Mouse (Mus musculus): ENCODE data around the gene Sqstm1. TPM values are rescaled to one million over a fixed set of nuclear protein-coding genes. Genes with fewer than 3 reads are reported as not detected.

The Sqstm1 gene
- polyA plus RNA-seq, 1 experiment from 2014 or later, result 197 TPM

- peaks cover 37% of the 10 kb centered on the region for H3K36me3 ChIP-seq (ENCODE audit: control insufficient read depth, insufficient read depth, low read length)
- no peak for ATAC-seq (ENCODE audit: low FRiP score, low TSS enrichment)
- H3K27me3 ChIP-seq (ENCODE audit: control insufficient read depth, insufficient read depth, low read length), result peaks cover 13% of the 10 kb centered on the region; the same call in 1 of the 2 replicates
- no peak overlapping the region for H3K27ac ChIP-seq (ENCODE audit: low read depth, low read length)
- H3K9ac ChIP-seq (ENCODE audit: low read depth, low read length), result no peak overlapping the region
- WGBS, result 85% methylated on average over 11 of the region's 11 CpGs
- peaks cover 12% of the 10 kb centered on the region for H3K4me1 ChIP-seq (ENCODE audit: control insufficient read depth, insufficient read depth, low read length)
- no peak overlapping the region for H3K4me2 ChIP-seq (replicated peaks; ENCODE audit: low read depth, low read length)
- no peaks in the 10 kb centered on the region for H3K9me3 ChIP-seq (ENCODE audit: control insufficient read depth, low read length)
- no peak overlapping the region for H3K4me3 ChIP-seq (ENCODE audit: low read length)
Measured at GRCm38 (mm10) chr11:50233993-50234392, 23.4 kb upstream of the Sqstm1 start.

- H3K27ac ChIP-seq (ENCODE audit: low read depth, low read length), result no peak overlapping the region
- H3K9me3 ChIP-seq (ENCODE audit: control insufficient read depth, low read length), result no peaks in the 10 kb centered on the region
- no peak overlapping the region for H3K4me3 ChIP-seq (ENCODE audit: low read length)
- no peak overlapping the region for H3K4me2 ChIP-seq (replicated peaks; ENCODE audit: low read depth, low read length)
- 0 out of 2 replicates have a peak, but pooled peaks cover 7% of the 10 kb centered on the region for H3K27me3 ChIP-seq (ENCODE audit: control insufficient read depth, insufficient read depth, low read length)
- H3K9ac ChIP-seq (ENCODE audit: low read depth, low read length), result no peak overlapping the region
- peaks cover 21% of the 10 kb centered on the region for H3K4me1 ChIP-seq (ENCODE audit: control insufficient read depth, insufficient read depth, low read length)
- ATAC-seq (ENCODE audit: low FRiP score, low TSS enrichment), result no peak
- peaks cover 37% of the 10 kb centered on the region for H3K36me3 ChIP-seq (ENCODE audit: control insufficient read depth, insufficient read depth, low read length)
- 92% methylated on average over 13 of the region's 13 CpGs for WGBS
Measured at GRCm38 (mm10) chr11:50233022-50233421, 22.4 kb upstream of the Sqstm1 start.

- no peak overlapping the region for H3K4me3 ChIP-seq (ENCODE audit: low read length)
- ATAC-seq (ENCODE audit: low FRiP score, low TSS enrichment), result no peak
- peaks cover 37% of the 10 kb centered on the region for H3K4me1 ChIP-seq (ENCODE audit: control insufficient read depth, insufficient read depth, low read length)
Measured at GRCm38 (mm10) chr11:50231411-50231810, 20.8 kb upstream of the Sqstm1 start.

GRCm38 (mm10) chr11:50230481-50231304 is 20.1 kb upstream of the Sqstm1 start:
- WGBS, result 25% methylated on average over 44 of the region's 45 CpGs
- Histone ChIP-seq H3K9ac (ENCODE audit: low read depth, low read length) (no peak overlapping the region; the same call in 1 of the 2 replicates), H3K27ac (ENCODE audit: low read depth, low read length) (no peak overlapping the region), H3K4me2 (replicated peaks; ENCODE audit: low read depth, low read length) (peak overlapping the region; percentile 45), H3K4me3 (ENCODE audit: low read length) (peak overlapping the region; percentile 13; the same call in 1 of the 2 replicates), H3K36me3 (ENCODE audit: control insufficient read depth, insufficient read depth, low read length) (peaks cover 37% of the 10 kb centered on the region), H3K27me3 (ENCODE audit: control insufficient read depth, insufficient read depth, low read length) (no peaks in the 10 kb centered on the region), H3K9me3 (ENCODE audit: control insufficient read depth, low read length) (no peaks in the 10 kb centered on the region), H3K4me1 (ENCODE audit: control insufficient read depth, insufficient read depth, low read length) (peaks cover 37% of the 10 kb centered on the region)
- 0 out of 2 replicates have a peak, but pooled peaks have one; percentile 36 for ATAC-seq (ENCODE audit: low FRiP score, low TSS enrichment)

More at GRCm38 (mm10) chr11:50231411-50231810, 20.8 kb upstream of the Sqstm1 start:
- WGBS, result 23% methylated on average over 8 of the region's 8 CpGs
- Histone ChIP-seq H3K27me3 (ENCODE audit: control insufficient read depth, insufficient read depth, low read length) (no peaks in the 10 kb centered on the region), H3K4me2 (replicated peaks; ENCODE audit: low read depth, low read length) (peak overlapping the region; percentile 45), H3K9me3 (ENCODE audit: control insufficient read depth, low read length) (no peaks in the 10 kb centered on the region), H3K9ac (ENCODE audit: low read depth, low read length) (no peak overlapping the region), H3K36me3 (ENCODE audit: control insufficient read depth, insufficient read depth, low read length) (peaks cover 37% of the 10 kb centered on the region), H3K27ac (ENCODE audit: low read depth, low read length) (no peak overlapping the region)

- H3K9ac ChIP-seq (ENCODE audit: low read depth, low read length), result 0 out of 2 replicates have a peak overlapping the region, but pooled peaks have one; percentile 28
- no peak overlapping the region for H3K4me2 ChIP-seq (replicated peaks; ENCODE audit: low read depth, low read length)
- peaks cover 29% of the 10 kb centered on the region for H3K36me3 ChIP-seq (ENCODE audit: control insufficient read depth, insufficient read depth, low read length)
- peaks cover 37% of the 10 kb centered on the region for H3K4me1 ChIP-seq (ENCODE audit: control insufficient read depth, insufficient read depth, low read length)
- ATAC-seq (ENCODE audit: low FRiP score, low TSS enrichment), result no peak
- no peaks in the 10 kb centered on the region for H3K9me3 ChIP-seq (ENCODE audit: control insufficient read depth, low read length)
- no peaks in the 10 kb centered on the region for H3K27me3 ChIP-seq (ENCODE audit: control insufficient read depth, insufficient read depth, low read length)
- WGBS, result 44% methylated on average over 7 of the region's 7 CpGs
- no peak overlapping the region for H3K4me3 ChIP-seq (ENCODE audit: low read length)
- H3K27ac ChIP-seq (ENCODE audit: low read depth, low read length), result no peak overlapping the region
Measured at GRCm38 (mm10) chr11:50229252-50229910, 18.8 kb upstream of the Sqstm1 start.

- no peak overlapping the region for H3K27ac ChIP-seq (ENCODE audit: low read depth, low read length)
- 0 out of 2 replicates have a peak overlapping the region, but pooled peaks have one; percentile 8 for H3K4me2 ChIP-seq (replicated peaks; ENCODE audit: low read depth, low read length)
- ATAC-seq (ENCODE audit: low FRiP score, low TSS enrichment), result no peak
- no peaks in the 10 kb centered on the region for H3K27me3 ChIP-seq (ENCODE audit: control insufficient read depth, insufficient read depth, low read length)
- no peaks in the 10 kb centered on the region for H3K9me3 ChIP-seq (ENCODE audit: control insufficient read depth, low read length)
- WGBS, result 14% methylated on average over 3 of the region's 3 CpGs
- H3K9ac ChIP-seq (ENCODE audit: low read depth, low read length), result peak overlapping the region; percentile 28; the same call in 1 of the 2 replicates
- H3K36me3 ChIP-seq (ENCODE audit: control insufficient read depth, insufficient read depth, low read length), result peaks cover 23% of the 10 kb centered on the region
- no peak overlapping the region for H3K4me3 ChIP-seq (ENCODE audit: low read length)
- H3K4me1 ChIP-seq (ENCODE audit: control insufficient read depth, insufficient read depth, low read length), result peaks cover 37% of the 10 kb centered on the region
Measured at GRCm38 (mm10) chr11:50228772-50229171, 18.1 kb upstream of the Sqstm1 start.

- no peak overlapping the region for H3K4me2 ChIP-seq (replicated peaks; ENCODE audit: low read depth, low read length)
- WGBS, result 83% methylated on average over 4 of the region's 4 CpGs
- 0 out of 2 replicates have a peak overlapping the region, but pooled peaks have one; percentile 12 for H3K9ac ChIP-seq (ENCODE audit: low read depth, low read length)
- no peak for ATAC-seq (ENCODE audit: low FRiP score, low TSS enrichment)
- no peak overlapping the region for H3K4me3 ChIP-seq (ENCODE audit: low read length)
- peaks cover 13% of the 10 kb centered on the region for H3K36me3 ChIP-seq (ENCODE audit: control insufficient read depth, insufficient read depth, low read length)
- no peak overlapping the region for H3K27ac ChIP-seq (ENCODE audit: low read depth, low read length)
- no peaks in the 10 kb centered on the region for H3K27me3 ChIP-seq (ENCODE audit: control insufficient read depth, insufficient read depth, low read length)
- H3K4me1 ChIP-seq (ENCODE audit: control insufficient read depth, insufficient read depth, low read length), result peaks cover 37% of the 10 kb centered on the region
- no peaks in the 10 kb centered on the region for H3K9me3 ChIP-seq (ENCODE audit: control insufficient read depth, low read length)
Measured at GRCm38 (mm10) chr11:50227736-50228135, 17.1 kb upstream of the Sqstm1 start.

- WGBS, result 60% methylated on average over 3 of the region's 3 CpGs
- no peaks in the 10 kb centered on the region for H3K27me3 ChIP-seq (ENCODE audit: control insufficient read depth, insufficient read depth, low read length)
- no peak overlapping the region; the same call in 1 of the 2 replicates for H3K27ac ChIP-seq (ENCODE audit: low read depth, low read length)
- no peak for ATAC-seq (ENCODE audit: low FRiP score, low TSS enrichment)
- H3K4me3 ChIP-seq (ENCODE audit: low read length), result peak overlapping the region; percentile 71; the same call in 1 of the 2 replicates
- H3K4me1 ChIP-seq (ENCODE audit: control insufficient read depth, insufficient read depth, low read length), result peaks cover 37% of the 10 kb centered on the region
- H3K4me2 ChIP-seq (replicated peaks; ENCODE audit: low read depth, low read length), result peak overlapping the region; percentile 94
- peak overlapping the region; percentile 12; the same call in 1 of the 2 replicates for H3K9ac ChIP-seq (ENCODE audit: low read depth, low read length)
- H3K9me3 ChIP-seq (ENCODE audit: control insufficient read depth, low read length), result no peaks in the 10 kb centered on the region
- H3K36me3 ChIP-seq (ENCODE audit: control insufficient read depth, insufficient read depth, low read length), result peaks cover 8% of the 10 kb centered on the region
Measured at GRCm38 (mm10) chr11:50227226-50227625, 16.6 kb upstream of the Sqstm1 start.

Data from kidney, embryonic 14.5 days (tissue).